Mouse (Mus musculus): Measurements from ENCODE around the gene Scgb3a1. TPM values are rescaled to one million over a fixed set of nuclear protein-coding genes. Genes with fewer than 3 reads are reported as not detected.
A peak's percentile ranks its signal among the peaks of the same experiment; 100 is the strongest.

Gene Scgb3a1
- polyA plus RNA-seq, 1 experiment from 2014 or later, result 1.1 TPM

- ATAC-seq (replicated peaks; ENCODE audit: insufficient number of reproducible peaks, low FRiP score, low TSS enrichment), result no peak
- H3K4me3 ChIP-seq (ENCODE audit: low read depth, low read length), result no peak overlapping the region
- H3K27me3 ChIP-seq (ENCODE audit: control insufficient read depth, insufficient read depth, low read length), result no peaks in the 10 kb centered on the region
- H3K9me3 ChIP-seq (replicated peaks; ENCODE audit: control insufficient read depth, low read length), result no peaks in the 10 kb centered on the region
- H3K36me3 ChIP-seq (ENCODE audit: control insufficient read depth, insufficient read depth, low read length), result peaks cover 4% of the 10 kb centered on the region; the same call in 1 of the 2 replicates
- no peaks in the 10 kb centered on the region for H3K4me1 ChIP-seq (ENCODE audit: control insufficient read depth, insufficient read depth, low read length)
- H3K9ac ChIP-seq (ENCODE audit: low read depth, low read length), result no peak overlapping the region
- H3K4me2 ChIP-seq, result no peak overlapping the region
- H3K27ac ChIP-seq (ENCODE audit: low read depth, low read length), result no peak overlapping the region
- WGBS (ENCODE audit: insufficient replicate concordance), result 78% methylated on average over 12 of the region's 12 CpGs
These were observed 1.1 kb downstream of the Scgb3a1 start for GRCm38 (mm10) chr11:49664262-49665140.

- no peaks in the 10 kb centered on the region for H3K4me1 ChIP-seq (ENCODE audit: control insufficient read depth, insufficient read depth, low read length)
- H3K27ac ChIP-seq (ENCODE audit: low read depth, low read length), result 0 out of 2 replicates have a peak overlapping the region, but pooled peaks have one; percentile 22
- no peak overlapping the region for H3K9ac ChIP-seq (ENCODE audit: low read depth, low read length)
- H3K4me3 ChIP-seq (ENCODE audit: low read depth, low read length), result no peak overlapping the region
- 61% methylated on average over 4 of the region's 4 CpGs for WGBS (ENCODE audit: insufficient replicate concordance)
- no peak overlapping the region for H3K4me2 ChIP-seq
- ATAC-seq (replicated peaks; ENCODE audit: insufficient number of reproducible peaks, low FRiP score, low TSS enrichment), result no peak
- H3K9me3 ChIP-seq (replicated peaks; ENCODE audit: control insufficient read depth, low read length), result no peaks in the 10 kb centered on the region
- no peaks in the 10 kb centered on the region for H3K27me3 ChIP-seq (ENCODE audit: control insufficient read depth, insufficient read depth, low read length)
- peaks cover 7% of the 10 kb centered on the region; the same call in 1 of the 2 replicates for H3K36me3 ChIP-seq (ENCODE audit: control insufficient read depth, insufficient read depth, low read length)
These were observed 2.1 kb downstream of the Scgb3a1 start for GRCm38 (mm10) chr11:49665462-49665861.

GRCm38 (mm10) chr11:49673433-49673832, 10.0 kb downstream of the Scgb3a1 start:
- Histone ChIP-seq H3K4me2 (no peak overlapping the region), H3K9me3 (replicated peaks; ENCODE audit: control insufficient read depth, low read length) (no peaks in the 10 kb centered on the region), H3K36me3 (ENCODE audit: control insufficient read depth, insufficient read depth, low read length) (peaks cover 23% of the 10 kb centered on the region), H3K9ac (ENCODE audit: low read depth, low read length) (no peak overlapping the region), H3K4me3 (ENCODE audit: low read depth, low read length) (no peak overlapping the region), H3K4me1 (ENCODE audit: control insufficient read depth, insufficient read depth, low read length) (no peaks in the 10 kb centered on the region), H3K27me3 (ENCODE audit: control insufficient read depth, insufficient read depth, low read length) (no peaks in the 10 kb centered on the region), H3K27ac (ENCODE audit: low read depth, low read length) (no peak overlapping the region)
- no peak for ATAC-seq (replicated peaks; ENCODE audit: insufficient number of reproducible peaks, low FRiP score, low TSS enrichment)
- 81% methylated on average over 3 of the region's 3 CpGs for WGBS (ENCODE audit: insufficient replicate concordance)

- H3K27ac ChIP-seq (ENCODE audit: low read depth, low read length), result peak overlapping the region; percentile 74
- no peaks in the 10 kb centered on the region for H3K27me3 ChIP-seq (ENCODE audit: control insufficient read depth, insufficient read depth, low read length)
- WGBS (ENCODE audit: insufficient replicate concordance), result 67% methylated on average over 12 of the region's 12 CpGs
- no peaks in the 10 kb centered on the region for H3K9me3 ChIP-seq (replicated peaks; ENCODE audit: control insufficient read depth, low read length)
- H3K4me1 ChIP-seq (ENCODE audit: control insufficient read depth, insufficient read depth, low read length), result peaks cover 3% of the 10 kb centered on the region; the same call in 1 of the 2 replicates
- ATAC-seq (replicated peaks; ENCODE audit: insufficient number of reproducible peaks, low FRiP score, low TSS enrichment), result peak; percentile 59; the same call in 1 of the 2 replicates
- 0 out of 2 replicates have a peak overlapping the region, but pooled peaks have one; percentile 2 for H3K9ac ChIP-seq (ENCODE audit: low read depth, low read length)
- H3K36me3 ChIP-seq (ENCODE audit: control insufficient read depth, insufficient read depth, low read length), result peaks cover 30% of the 10 kb centered on the region
- no peak overlapping the region for H3K4me3 ChIP-seq (ENCODE audit: low read depth, low read length)
- peak overlapping the region; percentile 24; the same call in 1 of the 2 replicates for H3K4me2 ChIP-seq
These were observed 21.0 kb downstream of the Scgb3a1 start for GRCm38 (mm10) chr11:49684237-49684973.

- Histone ChIP-seq H3K27ac (ENCODE audit: low read depth, low read length) (no peak overlapping the region), H3K9me3 (replicated peaks; ENCODE audit: control insufficient read depth, low read length) (no peaks in the 10 kb centered on the region), H3K4me3 (ENCODE audit: low read depth, low read length) (no peak overlapping the region), H3K4me2 (no peak overlapping the region), H3K27me3 (ENCODE audit: control insufficient read depth, insufficient read depth, low read length) (no peaks in the 10 kb centered on the region), H3K4me1 (ENCODE audit: control insufficient read depth, insufficient read depth, low read length) (no peaks in the 10 kb centered on the region), H3K36me3 (ENCODE audit: control insufficient read depth, insufficient read depth, low read length) (peaks cover 3% of the 10 kb centered on the region; the same call in 1 of the 2 replicates), H3K9ac (ENCODE audit: low read depth, low read length) (no peak overlapping the region)
- 93% methylated on average over 3 of the region's 3 CpGs for WGBS (ENCODE audit: insufficient replicate concordance)
- no peak for ATAC-seq (replicated peaks; ENCODE audit: insufficient number of reproducible peaks, low FRiP score, low TSS enrichment)
These were observed 31.6 kb downstream of the Scgb3a1 start for GRCm38 (mm10) chr11:49695013-49695412.

GRCm38 (mm10) chr11:49695695-49696094, 32.3 kb downstream of the Scgb3a1 start:
- H3K4me3 ChIP-seq (ENCODE audit: low read depth, low read length), result no peak overlapping the region
- no peak overlapping the region for H3K27ac ChIP-seq (ENCODE audit: low read depth, low read length)
- no peaks in the 10 kb centered on the region for H3K4me1 ChIP-seq (ENCODE audit: control insufficient read depth, insufficient read depth, low read length)
- no peaks in the 10 kb centered on the region for H3K27me3 ChIP-seq (ENCODE audit: control insufficient read depth, insufficient read depth, low read length)
- peaks cover 3% of the 10 kb centered on the region; the same call in 1 of the 2 replicates for H3K36me3 ChIP-seq (ENCODE audit: control insufficient read depth, insufficient read depth, low read length)
- no peak overlapping the region for H3K4me2 ChIP-seq
- ATAC-seq (replicated peaks; ENCODE audit: insufficient number of reproducible peaks, low FRiP score, low TSS enrichment), result no peak
- WGBS (ENCODE audit: insufficient replicate concordance), result 87% methylated on average over 2 of the region's 2 CpGs
- H3K9ac ChIP-seq (ENCODE audit: low read depth, low read length), result no peak overlapping the region
- no peaks in the 10 kb centered on the region for H3K9me3 ChIP-seq (replicated peaks; ENCODE audit: control insufficient read depth, low read length)

GRCm38 (mm10) chr11:49696472-49696871, 33.1 kb downstream of the Scgb3a1 start:
- Histone ChIP-seq H3K36me3 (ENCODE audit: control insufficient read depth, insufficient read depth, low read length) (peaks cover 3% of the 10 kb centered on the region), H3K9ac (ENCODE audit: low read depth, low read length) (no peak overlapping the region), H3K27ac (ENCODE audit: low read depth, low read length) (no peak overlapping the region), H3K4me3 (ENCODE audit: low read depth, low read length) (no peak overlapping the region), H3K4me1 (ENCODE audit: control insufficient read depth, insufficient read depth, low read length) (no peaks in the 10 kb centered on the region), H3K27me3 (ENCODE audit: control insufficient read depth, insufficient read depth, low read length) (no peaks in the 10 kb centered on the region), H3K4me2 (no peak overlapping the region), H3K9me3 (replicated peaks; ENCODE audit: control insufficient read depth, low read length) (no peaks in the 10 kb centered on the region)
- ATAC-seq (replicated peaks; ENCODE audit: insufficient number of reproducible peaks, low FRiP score, low TSS enrichment), result no peak
- 94% methylated on average over 2 of the region's 2 CpGs for WGBS (ENCODE audit: insufficient replicate concordance)

- H3K4me3 ChIP-seq (ENCODE audit: low read depth, low read length), result no peak overlapping the region
- H3K9ac ChIP-seq (ENCODE audit: low read depth, low read length), result no peak overlapping the region
- ATAC-seq (replicated peaks; ENCODE audit: insufficient number of reproducible peaks, low FRiP score, low TSS enrichment), result no peak
- H3K27me3 ChIP-seq (ENCODE audit: control insufficient read depth, insufficient read depth, low read length), result no peaks in the 10 kb centered on the region
- no peaks in the 10 kb centered on the region for H3K9me3 ChIP-seq (replicated peaks; ENCODE audit: control insufficient read depth, low read length)
- peaks cover 13% of the 10 kb centered on the region for H3K36me3 ChIP-seq (ENCODE audit: control insufficient read depth, insufficient read depth, low read length)
- no peaks in the 10 kb centered on the region for H3K4me1 ChIP-seq (ENCODE audit: control insufficient read depth, insufficient read depth, low read length)
- H3K27ac ChIP-seq (ENCODE audit: low read depth, low read length), result no peak overlapping the region
- 88% methylated on average over 5 of the region's 5 CpGs for WGBS (ENCODE audit: insufficient replicate concordance)
- H3K4me2 ChIP-seq, result no peak overlapping the region
These were observed 34.4 kb downstream of the Scgb3a1 start for GRCm38 (mm10) chr11:49697779-49698178.
